Mouse (Mus musculus): ENCODE measurements around the gene Lpcat2b.
"Not testable (repeated sequence)": the region's sequence is repeated elsewhere in the genome, so short reads cannot be mapped to it uniquely, and the experiment has no call there.

Gene Lpcat2b

DNA sequence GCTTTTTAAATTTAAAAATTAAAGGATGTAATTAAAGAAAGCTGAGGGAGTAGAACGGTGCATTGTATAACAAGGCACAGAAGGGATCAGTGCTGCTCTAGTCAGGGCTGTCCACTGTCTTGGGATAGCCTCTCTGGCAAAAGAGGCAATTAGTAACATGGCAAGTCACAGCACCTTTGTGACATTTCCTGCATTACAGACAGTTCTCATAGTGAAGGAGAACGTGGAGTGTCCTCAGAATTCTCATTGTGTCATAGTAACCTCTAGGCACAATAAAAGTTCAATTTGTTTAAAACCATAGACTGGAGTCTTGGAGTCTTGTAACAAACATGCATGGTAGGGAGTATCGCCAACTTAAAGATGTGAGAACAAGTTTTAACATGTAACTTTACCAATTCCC lies at the start of gene Lpcat2b:
Gene Lpcat2b, plus strand, starts transcription at position 301 of the 400 bp plus-strand sequence.
- DNase-seq (ENCODE audit: low spot score in 2 of 2) = no peak

DNA sequence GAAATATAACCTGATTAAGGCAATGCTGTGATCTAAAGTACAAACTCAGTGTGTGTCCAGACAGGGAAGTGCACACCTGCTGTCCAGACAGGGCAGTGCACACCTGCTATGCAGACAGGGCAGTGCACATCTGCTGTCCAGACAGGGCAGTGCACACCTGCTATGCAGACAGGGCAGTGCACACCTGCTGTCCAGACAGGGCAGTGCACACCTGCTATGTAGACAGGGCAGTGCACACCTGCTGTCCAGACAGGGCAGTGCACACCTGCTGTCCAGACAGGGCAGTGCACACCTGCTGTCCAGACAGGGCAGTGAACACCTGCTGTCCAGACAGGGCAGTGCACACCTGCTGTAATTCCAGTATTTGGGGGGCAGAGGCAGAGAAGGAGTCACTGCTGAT lies 44.9 kb upstream of the Lpcat2b start:
- DNase-seq (ENCODE audit: low spot score in 2 of 2) = not testable (repeated sequence)

DNA sequence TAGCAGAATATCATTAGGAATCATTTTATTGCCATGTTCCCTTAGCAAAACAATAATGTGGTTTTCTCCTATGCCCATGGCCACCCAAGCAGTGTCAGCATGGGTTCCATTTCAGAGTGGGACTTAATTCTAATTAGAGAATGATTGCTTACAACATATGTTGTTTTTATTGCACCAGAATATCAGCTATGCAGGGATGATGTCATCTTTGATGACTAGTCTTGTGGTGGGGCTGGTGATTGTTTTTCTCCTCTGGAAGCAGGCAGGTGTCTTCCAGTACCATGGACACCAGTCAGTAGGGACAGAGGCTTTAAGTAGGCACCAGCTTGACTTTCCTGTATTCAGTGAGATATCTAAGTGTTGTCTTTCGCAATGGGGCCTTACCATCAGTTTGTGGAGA lies 43.6 kb upstream of the Lpcat2b start:
- no peak for DNase-seq (ENCODE audit: low spot score in 2 of 2)

DNA sequence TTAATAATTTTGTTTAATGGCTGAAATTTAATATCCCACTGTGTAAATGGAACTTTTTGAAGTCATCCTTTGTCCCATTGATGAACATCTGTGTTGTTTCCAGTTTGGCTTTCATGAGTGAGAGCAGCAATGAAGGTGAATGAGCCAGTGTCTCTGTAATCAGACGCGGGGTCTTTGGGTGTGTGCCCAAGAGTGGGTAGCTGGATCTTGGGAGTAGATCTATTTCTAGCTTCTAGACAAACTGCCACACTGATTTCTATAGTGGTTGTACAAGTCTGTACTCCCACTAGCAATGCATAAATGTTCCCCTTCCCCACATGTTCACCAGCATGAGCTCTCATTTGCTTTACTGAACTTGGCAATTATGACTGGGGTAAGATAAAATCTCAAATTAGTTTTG lies 42.0 kb upstream of the Lpcat2b start:
- peak; percentile 53 to 62 for DNase-seq (ENCODE audit: low spot score in 2 of 2)

DNA sequence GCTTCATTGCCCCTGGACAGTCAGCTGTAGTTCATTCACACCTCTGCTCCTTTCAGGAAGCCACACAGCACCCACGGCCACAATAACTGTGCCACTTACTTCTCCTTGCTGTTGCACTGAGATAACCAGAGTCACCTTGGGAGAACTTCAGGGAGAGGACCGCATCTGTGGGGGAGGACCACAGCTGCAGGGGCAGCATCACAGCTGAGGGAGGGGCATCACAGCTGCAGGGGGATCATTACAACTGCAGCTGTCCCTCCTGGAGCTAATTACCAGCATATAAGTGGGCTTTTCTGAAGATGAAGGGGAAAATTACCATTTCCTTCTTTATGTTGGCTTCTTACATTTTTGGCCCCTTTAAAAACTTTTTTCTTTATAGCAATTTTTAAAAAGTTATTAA lies 36.9 kb upstream of the Lpcat2b start:
- DNase-seq (ENCODE audit: low spot score in 2 of 2) = no peak

DNA sequence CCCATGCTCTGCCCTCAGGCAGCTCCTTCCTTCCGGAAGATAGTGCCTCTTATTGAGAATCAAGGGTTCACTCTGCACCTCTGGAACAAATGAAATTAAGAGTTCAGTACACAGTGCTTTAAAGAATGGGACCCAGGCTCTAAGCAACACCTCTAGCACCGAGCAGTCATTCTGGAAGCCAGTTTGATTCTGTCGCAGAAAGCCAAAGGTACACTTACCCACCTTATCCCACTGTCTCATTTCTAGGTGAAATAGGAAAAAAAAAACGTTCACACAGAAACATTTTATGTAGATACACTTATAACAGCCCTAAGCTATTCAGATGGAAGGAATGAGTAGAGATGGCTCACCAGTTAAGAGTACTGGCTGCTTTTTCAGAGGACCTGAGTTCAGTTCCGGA lies 28.9 kb upstream of the Lpcat2b start, which contains the start of gene Ephx4:
Gene Ephx4, plus strand, starts transcription at position 301 of the 400 bp plus-strand sequence.
- DNase-seq (ENCODE audit: low spot score in 2 of 2) = no peak

DNA sequence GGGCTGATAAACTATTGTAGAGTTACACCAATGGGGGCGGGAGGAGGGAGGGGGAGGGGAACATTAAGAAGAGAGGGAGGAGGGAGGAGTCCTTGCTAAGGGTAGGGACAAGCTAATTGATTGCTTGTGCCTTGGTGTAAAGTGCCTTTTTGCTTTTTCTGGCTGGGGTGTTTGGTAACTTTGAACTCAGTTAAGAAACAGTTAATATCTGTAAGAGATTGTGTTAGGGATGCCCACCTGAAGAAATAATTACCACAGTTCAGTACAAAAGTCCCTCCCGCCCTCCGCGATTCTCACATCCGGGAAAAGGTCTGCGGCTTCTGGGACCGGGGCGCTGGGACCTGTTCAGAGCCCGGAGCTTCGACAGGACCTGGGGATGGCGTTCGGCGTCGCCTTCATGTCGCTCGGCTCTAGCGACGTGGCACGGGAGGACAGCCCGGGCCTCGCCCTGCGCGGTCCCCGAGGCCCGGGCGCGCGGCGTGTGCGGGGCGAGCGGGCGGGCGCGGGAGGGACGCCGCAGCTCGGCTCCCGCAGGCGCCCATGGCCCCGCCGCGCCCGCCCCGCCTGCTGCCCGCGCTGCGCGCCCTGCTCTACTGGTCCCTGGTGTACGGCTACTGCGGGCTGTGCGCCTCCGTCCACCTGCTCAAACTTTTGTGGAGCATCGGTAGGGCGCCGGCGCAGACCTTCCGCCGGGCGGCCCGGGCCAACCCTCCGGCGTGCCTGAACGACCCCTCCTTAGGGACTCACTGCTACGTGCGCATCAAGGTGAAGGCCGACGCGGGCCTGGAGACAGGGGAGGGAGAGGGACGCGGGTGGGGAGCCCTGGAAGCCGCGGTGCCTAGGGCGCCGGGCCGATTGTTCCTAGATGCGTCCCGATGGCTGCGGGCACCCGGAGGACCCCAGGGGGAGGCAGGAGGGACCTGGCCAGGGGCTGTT lies 28.1 kb upstream of the Lpcat2b start:
- peak; percentile 48 to 56 for DNase-seq (ENCODE audit: low spot score in 2 of 2)

DNA sequence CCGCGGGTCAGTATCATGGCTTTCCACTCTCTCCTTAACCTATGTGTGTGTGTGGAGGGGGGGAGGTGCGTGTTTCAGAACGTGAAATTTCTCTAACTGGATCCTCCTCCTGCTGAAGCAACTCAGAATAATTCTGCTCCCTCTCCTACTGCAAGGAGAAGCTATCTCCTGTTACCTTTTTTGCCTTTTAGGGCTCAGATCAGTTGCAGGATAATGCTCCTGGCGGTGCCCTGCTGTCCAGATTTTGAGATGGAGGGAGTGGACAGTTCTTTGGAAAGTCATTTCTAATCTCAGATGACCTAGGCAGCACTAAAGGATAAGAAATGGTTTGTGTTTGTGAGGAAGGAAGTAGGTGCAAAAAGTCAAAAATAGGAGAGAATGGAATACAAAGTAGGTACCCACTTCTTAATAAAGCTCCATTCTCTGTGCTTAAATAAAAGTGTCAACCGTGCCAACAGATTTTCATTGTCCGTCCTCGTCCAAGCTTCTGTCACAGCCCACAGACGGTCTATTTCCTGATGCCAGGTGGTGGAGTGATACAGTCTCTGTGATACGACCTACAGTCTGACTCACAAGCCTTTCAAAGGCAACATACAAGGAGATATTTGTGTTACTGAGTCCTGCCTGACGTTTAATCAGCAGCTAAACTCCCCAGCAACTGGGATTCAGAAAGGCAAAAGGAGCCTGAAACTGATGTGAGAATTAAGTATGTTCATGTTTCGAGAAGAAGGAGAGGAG lies 27.2 kb upstream of the Lpcat2b start:
- DNase-seq (ENCODE audit: low spot score in 2 of 2) = peak in 1 of 2 experiments; percentile 73

DNA sequence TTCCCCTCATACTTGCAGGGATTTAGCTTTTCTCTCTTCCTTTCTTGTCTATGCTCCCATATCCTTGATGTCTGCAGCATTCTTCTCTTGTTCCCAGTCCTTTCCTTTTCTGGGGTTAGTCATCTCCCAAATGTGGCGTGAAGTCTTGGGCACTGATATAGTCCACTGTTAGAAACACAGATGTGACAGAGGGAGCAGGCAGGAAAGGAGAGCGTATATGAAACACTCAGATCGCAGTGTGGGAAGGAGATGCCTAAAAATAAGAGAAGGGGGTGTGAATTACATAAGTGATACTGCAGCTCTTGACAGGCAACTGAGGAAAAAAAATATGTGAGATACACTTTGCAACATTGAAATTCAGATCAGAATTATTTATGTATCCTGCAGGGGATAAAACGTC lies 26.0 kb upstream of the Lpcat2b start:
- DNase-seq (ENCODE audit: low spot score in 2 of 2) = peak; percentile 50 to 79

DNA sequence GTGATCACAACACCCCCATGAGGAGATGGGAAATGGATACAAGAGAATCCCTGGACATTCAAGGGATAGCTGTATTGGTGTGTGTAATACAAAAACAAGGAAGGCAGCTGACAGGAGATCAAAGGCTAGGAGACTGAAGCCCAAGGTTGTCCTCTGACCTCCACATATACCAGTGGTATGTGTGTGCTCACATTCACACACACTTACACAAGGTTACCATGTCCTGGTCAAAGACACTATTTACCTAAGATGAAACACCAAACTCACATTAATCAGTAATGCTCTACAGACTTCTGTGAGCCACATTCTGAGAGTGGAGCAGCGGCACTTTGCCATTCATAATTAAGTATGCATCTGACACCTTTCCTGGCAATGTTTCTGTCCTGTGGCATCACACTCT lies 21.0 kb upstream of the Lpcat2b start:
- no peak for DNase-seq (ENCODE audit: low spot score in 2 of 2)

DNA sequence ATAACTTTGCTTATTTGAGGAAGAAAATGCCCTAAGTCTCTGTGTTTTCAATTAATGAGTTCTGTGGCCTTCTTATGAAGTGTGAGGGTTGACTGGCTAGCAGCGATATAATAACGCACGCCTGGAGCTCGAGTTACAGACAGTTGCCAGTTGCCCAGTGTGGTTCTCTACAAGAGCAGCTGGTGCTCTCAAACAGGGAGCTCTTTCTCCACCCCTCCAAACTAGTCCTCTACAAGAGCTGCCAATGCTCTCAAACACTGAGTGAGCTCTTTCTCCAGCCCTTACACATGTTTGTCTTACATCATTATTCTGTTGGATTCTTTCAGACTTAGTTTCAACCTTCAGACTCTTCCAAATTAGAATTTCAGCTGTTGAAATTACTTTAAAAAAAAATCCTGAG lies 20.0 kb upstream of the Lpcat2b start:
- DNase-seq (ENCODE audit: low spot score in 2 of 2) = peak in 1 of 2 experiments; percentile 59

DNA sequence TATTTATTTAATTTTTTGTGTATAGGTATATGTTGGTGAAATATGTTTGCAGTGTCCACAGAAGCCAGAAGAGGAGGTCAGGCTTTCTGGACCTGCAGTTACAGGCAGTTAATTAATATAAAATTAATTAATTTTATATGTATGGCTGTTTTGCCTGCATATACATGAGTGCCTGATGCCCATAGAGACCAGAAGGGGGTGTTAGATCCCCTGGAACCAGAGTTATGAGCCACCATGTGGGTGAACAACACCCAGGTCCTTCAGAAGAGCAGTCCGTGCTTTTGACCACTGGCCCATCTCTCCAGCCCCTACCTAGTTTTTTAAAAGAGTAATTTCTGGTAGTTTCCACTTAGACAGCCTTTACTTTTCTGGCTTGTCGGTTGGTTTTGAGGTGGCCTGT lies 19.1 kb upstream of the Lpcat2b start:
- DNase-seq (ENCODE audit: low spot score in 2 of 2) = no peak

DNA sequence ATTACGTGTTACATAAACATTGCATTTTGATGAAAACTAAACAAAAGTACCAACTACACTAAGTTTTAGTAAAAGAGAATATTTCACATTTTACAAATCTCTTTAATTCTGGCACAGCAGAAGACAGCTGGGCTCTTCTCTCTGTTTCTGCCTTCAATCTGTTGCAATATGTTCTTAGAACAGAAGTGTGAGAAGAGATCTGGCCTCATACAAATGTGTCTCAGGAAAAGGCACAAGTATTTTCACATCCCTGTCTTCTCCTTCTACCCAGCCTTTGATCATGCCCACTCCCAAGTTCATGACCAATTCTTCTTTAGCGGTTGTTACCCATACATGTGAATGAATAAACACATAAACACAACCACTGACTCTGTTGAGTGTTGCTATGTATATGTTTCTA lies 16.3 kb upstream of the Lpcat2b start:
- DNase-seq (ENCODE audit: low spot score in 2 of 2) = no peak

DNA sequence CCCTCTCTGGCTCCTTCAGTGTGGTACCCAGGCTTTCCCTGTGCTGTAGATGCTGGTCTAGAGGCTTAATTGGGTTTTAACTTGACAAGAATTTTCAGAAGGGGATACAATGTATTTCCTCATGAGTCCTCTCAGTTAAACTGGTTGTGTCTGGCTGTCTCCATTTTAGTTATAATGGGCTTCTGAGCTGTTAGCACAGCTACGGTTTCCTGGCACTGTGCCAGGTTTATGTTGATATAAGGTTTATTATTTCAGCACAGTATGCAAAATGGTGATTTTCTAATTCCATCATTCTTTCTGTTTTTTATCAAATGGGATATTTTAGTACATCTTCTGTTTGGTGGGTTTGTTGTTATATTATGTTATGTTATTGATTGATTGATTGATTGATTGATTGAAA lies 9.7 kb upstream of the Lpcat2b start:
- no peak for DNase-seq (ENCODE audit: low spot score in 2 of 2)

DNA sequence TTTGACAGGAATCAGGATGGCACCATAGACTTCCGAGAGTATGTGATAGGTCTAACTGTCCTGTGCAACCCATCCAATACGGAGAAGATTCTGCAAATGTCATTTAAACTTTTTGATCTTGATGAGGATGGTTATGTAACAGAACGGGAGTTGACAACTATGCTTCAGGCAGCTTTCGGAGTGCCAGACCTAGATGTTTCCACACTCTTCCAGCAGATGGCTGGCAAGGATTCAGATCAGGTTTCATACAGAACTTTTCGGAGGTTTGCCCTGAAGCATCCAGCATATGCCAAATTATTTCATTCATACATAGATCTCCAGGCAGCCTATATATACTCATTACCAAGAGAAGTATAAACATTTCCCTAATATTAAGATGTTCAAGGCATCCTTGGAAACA lies 2.7 kb downstream of the Lpcat2b start:
- no peak for DNase-seq (ENCODE audit: low spot score in 2 of 2)

DNA sequence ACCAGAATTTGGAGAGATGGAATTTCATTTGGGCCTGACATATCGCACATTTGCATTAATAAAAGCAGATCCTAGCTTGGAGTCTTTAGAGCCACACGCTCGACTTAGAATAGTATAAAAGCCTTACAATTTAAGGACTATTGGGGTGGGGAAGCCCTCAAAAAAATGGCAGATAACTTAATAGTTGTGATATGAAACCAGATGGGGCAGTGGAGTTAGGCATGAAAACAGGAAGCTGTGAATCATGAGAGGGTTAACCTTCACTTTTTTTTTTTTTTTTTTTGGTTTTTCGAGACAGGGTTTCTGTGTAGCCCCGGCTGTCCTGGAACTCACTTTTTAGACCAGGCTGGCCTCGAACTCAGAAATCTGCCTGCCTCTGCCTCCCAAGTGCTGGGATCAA lies 4.8 kb downstream of the Lpcat2b start:
- DNase-seq (ENCODE audit: low spot score in 2 of 2) = no peak

DNA sequence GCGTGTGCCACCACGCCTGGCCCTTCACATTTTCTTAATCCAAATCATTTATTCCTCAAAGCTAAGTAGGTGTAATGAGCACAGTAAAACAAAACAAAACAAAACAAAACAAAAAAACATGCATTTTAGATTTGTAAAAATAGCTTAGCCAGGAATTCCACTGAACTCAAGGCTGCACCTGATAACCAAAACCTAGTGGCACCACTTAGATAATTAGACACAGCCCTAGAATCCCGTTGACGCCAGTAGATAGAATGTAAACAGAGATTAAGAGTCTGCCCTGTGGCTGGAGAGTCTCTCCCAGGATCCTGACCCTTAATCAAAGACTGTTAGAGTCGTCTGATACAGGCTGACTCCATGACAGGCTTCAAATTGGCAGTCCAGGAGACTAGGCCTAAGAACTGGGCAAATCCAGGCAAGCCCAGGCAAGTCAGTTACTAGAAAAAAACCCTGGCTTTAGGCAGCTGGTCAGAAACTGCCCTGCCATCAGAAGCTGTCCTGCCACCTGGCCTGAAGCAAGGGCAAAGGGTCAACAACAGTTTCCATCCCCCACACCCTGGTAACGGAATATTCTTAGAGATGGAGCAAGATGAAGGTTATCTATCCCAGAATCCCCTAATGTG lies 5.3 kb downstream of the Lpcat2b start:
- no peak for DNase-seq (ENCODE audit: low spot score in 2 of 2)

DNA sequence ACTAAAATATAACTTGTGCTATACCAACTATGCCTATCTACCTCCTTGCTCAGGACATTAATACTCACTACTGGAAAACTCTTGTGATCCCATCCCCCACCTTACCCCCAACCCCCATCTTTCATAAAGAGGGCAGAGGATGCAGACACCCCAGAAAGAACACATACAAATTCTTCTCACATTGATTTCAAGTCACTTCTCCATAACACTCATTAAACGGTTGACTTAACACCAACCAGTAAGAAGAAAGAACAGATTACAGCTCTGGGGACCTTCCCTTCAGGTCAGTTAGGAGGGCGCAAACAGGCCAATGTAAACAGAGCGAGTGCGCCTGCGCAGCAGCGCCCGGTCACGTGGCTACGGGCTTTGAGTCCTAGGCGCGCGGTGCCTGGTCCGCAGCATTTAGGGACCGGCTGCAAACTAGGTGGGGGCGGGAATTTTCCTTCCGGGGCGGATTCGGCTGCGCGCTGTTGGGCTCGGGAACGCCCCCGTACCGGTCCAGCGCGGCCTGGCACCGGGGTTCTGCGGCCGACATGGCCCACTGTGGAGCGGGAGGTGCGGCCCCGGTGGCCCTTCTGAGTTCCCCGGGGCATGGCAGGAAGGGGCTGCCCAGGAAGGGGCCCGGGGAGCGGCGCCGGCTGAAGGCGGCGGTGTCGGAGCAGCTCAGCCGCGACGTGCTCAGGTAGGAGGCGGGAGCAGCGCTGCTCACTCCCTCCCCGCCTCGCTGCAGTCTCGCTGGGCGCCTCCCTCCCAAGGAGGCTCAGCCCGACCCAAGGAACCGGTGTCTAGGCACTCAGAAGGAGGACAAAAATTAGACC lies 6.3 kb downstream of the Lpcat2b start, which contains the start of gene Btbd8:
Gene Btbd8, plus strand, starts transcription at position 534 of the 818 bp plus-strand sequence.
- peak; percentile 95 to 96 for DNase-seq (ENCODE audit: low spot score in 2 of 2)

DNA sequence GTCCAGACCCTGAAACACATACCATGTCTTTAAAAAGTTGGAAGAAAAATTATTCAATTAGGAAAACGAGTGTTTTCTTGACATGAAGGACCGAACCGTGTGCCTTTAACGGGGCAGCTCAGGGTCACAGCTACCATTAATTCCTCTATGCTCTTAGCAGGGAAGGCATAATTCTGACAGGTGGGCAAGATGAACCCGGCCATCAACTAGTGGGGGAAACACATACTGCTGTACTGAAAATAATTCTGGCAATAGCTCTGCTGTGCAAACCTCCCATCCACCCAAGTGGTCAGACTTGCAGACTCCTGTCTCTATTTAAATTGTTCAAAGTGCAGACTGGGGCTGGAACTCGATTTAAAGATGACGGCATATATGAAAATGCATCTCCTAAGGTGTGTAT lies 7.0 kb downstream of the Lpcat2b start:
- DNase-seq (ENCODE audit: low spot score in 2 of 2) = no peak

DNA sequence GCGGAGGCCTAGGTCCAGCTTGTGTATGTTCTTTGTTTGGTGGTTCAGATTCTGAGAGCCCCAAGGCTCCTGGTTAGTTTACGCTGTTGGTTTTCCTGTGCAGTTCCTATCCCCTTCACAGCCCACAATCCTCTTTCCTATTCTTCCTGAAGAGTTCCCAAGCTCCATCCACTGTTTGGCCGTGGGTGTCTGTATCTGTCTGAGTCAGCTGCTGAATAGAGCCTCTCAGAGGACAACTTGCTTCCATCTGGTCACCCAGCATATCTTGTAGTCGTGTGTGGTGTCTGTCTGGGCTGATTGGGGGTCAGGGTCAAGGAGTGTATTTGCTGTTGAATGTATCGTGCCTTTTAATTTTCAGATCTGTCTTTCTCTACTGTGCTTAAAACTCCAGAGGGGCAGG lies 10.5 kb downstream of the Lpcat2b start:
- DNase-seq (ENCODE audit: low spot score in 2 of 2) = no peak

DNA sequence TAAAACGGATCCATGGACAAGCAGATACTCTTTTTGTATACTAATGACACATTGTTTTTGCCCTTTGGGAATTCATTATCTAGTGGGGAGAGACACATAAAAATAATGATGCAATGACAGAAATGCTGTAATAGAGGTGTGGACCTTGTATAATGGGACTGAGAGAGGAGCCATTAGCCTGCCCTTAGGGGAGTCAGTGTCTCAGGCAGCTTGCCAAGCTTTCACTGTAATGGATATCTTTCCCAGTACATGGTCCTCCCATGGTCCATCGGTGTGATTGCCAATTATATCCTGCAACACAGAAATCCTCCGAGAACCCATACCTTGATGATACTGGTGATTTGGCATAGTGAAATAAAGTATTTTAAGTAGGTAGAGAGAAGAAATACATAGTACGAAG lies 12.9 kb downstream of the Lpcat2b start:
- DNase-seq (ENCODE audit: low spot score in 2 of 2) = no peak

Measured in right cerebral cortex, postnatal 10 days (tissue).